Mouse (Mus musculus) heart, postnatal 0 days (tissue): ENCODE results near the gene Zfp385c. TPM values are rescaled to one million over a fixed set of nuclear protein-coding genes. Genes with fewer than 3 reads are reported as not detected.
A peak's percentile ranks its signal among the peaks of the same experiment; 100 is the strongest.

Experiments used
- ATAC-seq: fragments of 200-750 bp; cut with Nextera tagmentation; 2 replicates; pipeline ENCODE4 v1.8.0; 2017; ENCODE audit warnings: low read depth, moderate number of reproducible peaks, moderate library complexity; ENCODE audit not compliant: insufficient read depth
- DNase-seq: peaks from one replicate; pipeline ENCODE4 v3.0.0-alpha.2; 2016; ENCODE audit warnings: low spot score
- H3K27ac ChIP-seq: fragments of 300-500 bp; sonication (generic); 2 replicates; pipeline ENCODE4 v1.5.1; 2014; ENCODE audit warnings: low read depth, mild to moderate bottlenecking
- H3K27me3 ChIP-seq: fragments of 300-500 bp; sonication (generic); 2 replicates; pipeline ENCODE4 v1.6.1; 2014; ENCODE audit warnings: low read length, mixed read lengths; ENCODE audit not compliant: control insufficient read depth, insufficient read depth
- H3K36me3 ChIP-seq: fragments of 300-500 bp; sonication (generic); replicated peaks from 2 replicates; pipeline ENCODE4 v1.6.1; 2014; ENCODE audit warnings: low read length, mixed read lengths; ENCODE audit not compliant: control insufficient read depth, insufficient read depth
- H3K4me1 ChIP-seq: fragments of 300-500 bp; sonication (generic); 2 replicates; pipeline ENCODE4 v1.6.1; 2014; ENCODE audit warnings: antibody characterized with exemption; ENCODE audit not compliant: control insufficient read depth, insufficient read depth
- H3K4me2 ChIP-seq: fragments of 300-500 bp; sonication (generic); 2 replicates; pipeline ENCODE4 v1.6.1; 2014; ENCODE audit warnings: low read depth, mild to moderate bottlenecking, low read length, moderate library complexity
- H3K4me3 ChIP-seq: fragments of 300-500 bp; sonication (generic); 2 replicates; pipeline ENCODE4 v1.5.1; 2014; ENCODE audit warnings: low read depth, low read length
- H3K9ac ChIP-seq: fragments of 300-500 bp; sonication (generic); replicated peaks from 2 replicates; pipeline ENCODE4 v1.6.1; 2014; ENCODE audit warnings: low read depth, low read length, mixed read lengths
- H3K9me3 ChIP-seq: fragments of 300-500 bp; sonication (generic); replicated peaks from 2 replicates; pipeline ENCODE4 v1.6.1; 2016; ENCODE audit warnings: low read length; ENCODE audit not compliant: control insufficient read depth
- CTCF ChIP-seq: IDR thresholded peaks from 2 replicates; pipeline ENCODE4 v1.5.1; 2016; ENCODE audit warnings: antibody characterized with exemption, control low read depth, low read depth
- EP300 ChIP-seq: IDR thresholded peaks from 2 replicates; pipeline ENCODE4 v1.6.1; 2016; ENCODE audit warnings: antibody characterized with exemption, low read depth
- WGBS: fragments of 180-500 bp; shearing (Covaris S2); extraction: QIAGEN DNeasy Blood & Tissue Kit; methylation state at CpG from one replicate; pipeline ENCODE4 v1.1.7; 2014; 5-methylcytosine and 5-hydroxymethylcytosine counted together
- polyA plus RNA-seq: library from polyadenylated mRNA; unstranded; fragments of >200 nt; fragmentation: Nextera tagmentation; extraction: Ambion mirVana; gene quantifications from 2 replicates; pipeline ENCODE4 v1.2.1, GENCODE M21; 2015
- total RNA-seq: library from RNA; depleted of rRNA; stranded (reverse); fragments of >200 nt; gene quantifications from 2 replicates; pipeline ENCODE4 v1.2.3, GENCODE M21; 2014; ENCODE audit warnings: low replicate concordance

Gene Zfp385c
- total and polyA plus RNA-seq, 2 experiments from 2014 or later, result 0.40 TPM; not detected in 1

GRCm38 (mm10) chr11:100721254-100721653, 29.0 kb upstream of the Zfp385c start:
- Histone ChIP-seq H3K27ac (peak overlapping the region; percentile 60), H3K9ac (peak overlapping the region; percentile 27), H3K27me3 (no peaks in the 10 kb centered on the region), H3K36me3 (peaks cover 32% of the 10 kb centered on the region), H3K4me2 (peak overlapping the region; percentile 10; the same call in 1 of the 2 replicates), H3K4me1 (peaks cover 59% of the 10 kb centered on the region), H3K4me3 (no peak overlapping the region), H3K9me3 (no peaks in the 10 kb centered on the region)
- 33% methylated on average over 4 of the region's 4 CpGs for WGBS
- DNase-seq (no peak), ATAC-seq (no peak)
- TF ChIP-seq EP300, result no peak
- no peak for TF ChIP-seq CTCF

DNA sequence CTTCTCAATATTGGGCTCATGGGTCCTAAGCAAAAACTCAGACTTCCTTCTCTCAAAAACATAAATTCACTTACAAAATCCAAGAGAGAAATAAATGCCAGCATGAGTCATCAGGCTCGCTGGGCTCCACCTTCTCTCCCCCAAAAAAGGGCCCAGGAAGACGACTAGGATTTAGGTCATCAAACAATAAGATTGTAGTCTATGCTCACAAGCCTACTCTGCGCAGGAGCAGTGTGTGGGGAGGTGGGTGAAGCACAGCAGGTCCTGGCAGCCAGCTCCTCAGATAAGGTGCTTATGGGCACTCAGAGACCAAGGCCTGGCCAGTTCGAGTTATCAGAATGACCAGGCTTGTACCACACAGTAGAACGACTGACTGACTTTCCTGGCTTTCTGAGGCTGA, 28.1 kb upstream of the Zfp385c start:
- Histone ChIP-seq H3K27me3 (no peaks in the 10 kb centered on the region), H3K27ac (peak overlapping the region; percentile 60), H3K9me3 (no peaks in the 10 kb centered on the region), H3K9ac (peak overlapping the region; percentile 27; the same call in 1 of the 2 replicates), H3K36me3 (peaks cover 41% of the 10 kb centered on the region), H3K4me2 (peak overlapping the region; percentile 10; the same call in 1 of the 2 replicates), H3K4me1 (peaks cover 55% of the 10 kb centered on the region), H3K4me3 (no peak overlapping the region)
- 0 out of 2 replicates have a peak, but pooled peaks have one; percentile 18 for ATAC-seq
- 21% methylated on average over 5 of the region's 5 CpGs for WGBS
- TF ChIP-seq CTCF, result no peak
- TF ChIP-seq EP300, result no peak
- DNase-seq, result no peak

DNA sequence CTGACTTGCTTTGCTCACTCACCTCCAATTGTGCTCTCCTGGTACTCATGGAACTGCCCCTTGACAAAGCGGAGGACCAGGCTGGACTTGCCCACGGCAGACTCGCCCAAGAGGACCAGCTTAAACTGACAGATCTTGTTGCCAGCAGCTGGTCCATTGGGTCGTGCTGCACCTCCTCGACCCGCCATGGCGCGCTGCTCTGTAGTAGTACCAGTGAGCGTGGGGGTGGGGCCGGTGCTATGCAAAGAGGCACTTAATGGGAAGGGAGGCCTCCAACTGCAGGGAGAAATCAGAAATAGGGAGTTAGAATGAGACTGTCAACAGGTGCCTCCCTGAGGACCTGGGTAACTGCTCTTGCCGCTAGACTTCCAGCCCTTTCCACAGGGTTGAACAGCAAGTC, 27.6 kb upstream of the Zfp385c start:
- no peak for TF ChIP-seq CTCF
- TF ChIP-seq EP300, result no peak

GRCm38 (mm10) chr11:100719312-100719711, 27.1 kb upstream of the Zfp385c start:
- TF ChIP-seq EP300 (no peak), CTCF (no peak)
- peaks cover 45% of the 10 kb centered on the region for H3K4me1 ChIP-seq

More for the DNA sequence above, 27.6 kb upstream of the Zfp385c start:
- Histone ChIP-seq H3K4me3 (no peak overlapping the region), H3K4me2 (no peak overlapping the region), H3K9ac (no peak overlapping the region), H3K4me1 (peaks cover 50% of the 10 kb centered on the region), H3K9me3 (no peaks in the 10 kb centered on the region), H3K27me3 (no peaks in the 10 kb centered on the region), H3K27ac (peak overlapping the region; percentile 60), H3K36me3 (peaks cover 45% of the 10 kb centered on the region)
- no peak for DNase-seq
- 72% methylated on average over 11 of the region's 11 CpGs for WGBS
- ATAC-seq, result no peak

DNA sequence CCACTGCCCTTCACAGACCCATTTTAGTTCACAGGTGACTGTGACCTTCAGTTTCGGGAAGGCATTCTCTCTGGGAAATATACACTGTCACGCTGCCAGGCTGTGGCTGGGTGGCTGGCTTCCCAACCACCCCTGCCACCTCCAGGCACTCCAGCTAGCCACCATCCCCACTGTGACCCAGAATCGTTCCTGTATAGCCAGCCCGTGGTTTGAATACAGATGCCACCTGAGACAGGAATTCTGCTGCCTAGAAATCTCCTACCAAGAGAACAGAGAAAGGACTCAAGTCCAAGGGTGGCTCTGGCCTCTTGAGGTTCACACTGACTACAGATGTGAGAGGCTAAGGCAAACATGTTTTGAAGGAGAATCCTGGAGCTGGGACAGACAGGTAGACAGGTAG, 26.6 kb upstream of the Zfp385c start:
- ATAC-seq, result no peak
- WGBS, result 63% methylated on average over 4 of the region's 4 CpGs
- no peak overlapping the region for H3K27ac ChIP-seq

More at GRCm38 (mm10) chr11:100719312-100719711, 27.1 kb upstream of the Zfp385c start:
- H3K4me3 ChIP-seq, result no peak overlapping the region
- H3K9ac ChIP-seq, result 0 out of 2 replicates have a peak overlapping the region, but pooled peaks have one; percentile 20
- ATAC-seq, result no peak
- no peak overlapping the region for H3K4me2 ChIP-seq
- 0 out of 2 replicates have a peak overlapping the region, but pooled peaks have one; percentile 60 for H3K27ac ChIP-seq
- WGBS, result 76% methylated on average over 3 of the region's 3 CpGs
- no peak for DNase-seq
- H3K27me3 ChIP-seq, result no peaks in the 10 kb centered on the region
- H3K9me3 ChIP-seq, result no peaks in the 10 kb centered on the region
- H3K36me3 ChIP-seq, result peaks cover 45% of the 10 kb centered on the region

DNA sequence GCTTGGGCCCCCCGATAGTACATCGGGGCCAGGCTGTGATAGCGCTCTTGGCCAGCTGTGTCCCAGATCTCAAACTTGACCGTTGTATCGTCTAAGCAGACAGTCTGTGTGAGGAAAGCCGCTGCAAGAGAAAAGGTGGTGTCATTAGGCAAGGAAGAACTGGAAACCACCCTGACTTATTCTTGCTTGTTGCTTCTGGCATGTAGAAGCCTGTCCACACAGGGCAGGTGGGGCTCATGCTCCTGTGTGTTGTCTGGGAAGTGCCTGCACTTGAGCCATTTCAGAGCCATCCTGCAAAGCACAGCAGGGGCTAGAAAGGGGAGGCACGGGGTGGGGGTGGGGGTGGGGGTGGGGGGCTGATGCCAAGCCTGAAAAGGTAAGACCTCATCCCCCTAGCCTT, 26.2 kb upstream of the Zfp385c start:
- Histone ChIP-seq H3K9me3 (no peaks in the 10 kb centered on the region), H3K4me2 (no peak overlapping the region), H3K4me3 (no peak overlapping the region), H3K9ac (no peak overlapping the region), H3K4me1 (peaks cover 49% of the 10 kb centered on the region), H3K36me3 (peaks cover 45% of the 10 kb centered on the region), H3K27ac (no peak overlapping the region), H3K27me3 (no peaks in the 10 kb centered on the region)
- DNase-seq (no peak), ATAC-seq (no peak)
- 89% methylated on average over 7 of the region's 7 CpGs for WGBS
- TF ChIP-seq CTCF, result no peak
- no peak for TF ChIP-seq EP300

More for the DNA sequence above, 26.6 kb upstream of the Zfp385c start:
- no peaks in the 10 kb centered on the region for H3K9me3 ChIP-seq
- 0 out of 2 replicates have a peak overlapping the region, but pooled peaks have one; percentile 20 for H3K9ac ChIP-seq
- H3K4me2 ChIP-seq, result no peak overlapping the region
- H3K4me1 ChIP-seq, result peaks cover 45% of the 10 kb centered on the region
- no peak for DNase-seq
- TF ChIP-seq CTCF, result no peak
- H3K36me3 ChIP-seq, result peaks cover 45% of the 10 kb centered on the region
- H3K27me3 ChIP-seq, result no peaks in the 10 kb centered on the region
- no peak overlapping the region for H3K4me3 ChIP-seq
